Mouse (Mus musculus) cerebellum, adult 2 months (tissue): ENCODE measurements around the gene Rab21.

ENCODE experiments used
- CTCF ChIP-seq: fragments of 200-500 bp; IDR thresholded peaks from 2 replicates; pipeline ENCODE4 v1.5.1; 2011; ENCODE audit warnings: low read depth, mild to moderate bottlenecking, control low read depth, low read length, moderate library complexity, borderline replicate concordance; ENCODE audit not compliant: insufficient read depth
- POLR2A ChIP-seq: fragments of 200-500 bp; IDR thresholded peaks from 2 replicates; pipeline ENCODE4 v1.6.1; 2011; ENCODE audit warnings: low read length, control low read depth, borderline replicate concordance; ENCODE audit not compliant: insufficient read depth

GRCm38 (mm10) chr10:115284170-115284569 lies 31.2 kb downstream of the Rab21 start:
- TF ChIP-seq POLR2A (no peak), CTCF (no peak)
